Mouse (Mus musculus): ENCODE measurements around the gene Sv2c. TPM values are rescaled to one million over a fixed set of nuclear protein-coding genes. Genes with fewer than 3 reads are reported as not detected.
"Not testable (repeated sequence)": the region's sequence is repeated elsewhere in the genome, so short reads cannot be mapped to it uniquely, and the experiment has no call there.

Sv2c gene
- 1 to 10 TPM in 1 of 2 experiments, under 1 TPM in 1; 0.56 to 1.5 TPM for total RNA-seq (2021)
- long read RNA-seq, experiment 1, partial matches to known transcripts, result 0 of 1 reads
- long read RNA-seq, experiment 1, other reads (novel, unspliced or antisense), result 1 of 1 reads
- long read RNA-seq, experiment 2, full-length matches to known transcripts, result 1 of 6 reads
- long read RNA-seq, experiment 2, partial matches to known transcripts, result 4 of 6 reads
- long read RNA-seq, experiment 2, other reads (novel, unspliced or antisense), result 1 of 6 reads

DNA sequence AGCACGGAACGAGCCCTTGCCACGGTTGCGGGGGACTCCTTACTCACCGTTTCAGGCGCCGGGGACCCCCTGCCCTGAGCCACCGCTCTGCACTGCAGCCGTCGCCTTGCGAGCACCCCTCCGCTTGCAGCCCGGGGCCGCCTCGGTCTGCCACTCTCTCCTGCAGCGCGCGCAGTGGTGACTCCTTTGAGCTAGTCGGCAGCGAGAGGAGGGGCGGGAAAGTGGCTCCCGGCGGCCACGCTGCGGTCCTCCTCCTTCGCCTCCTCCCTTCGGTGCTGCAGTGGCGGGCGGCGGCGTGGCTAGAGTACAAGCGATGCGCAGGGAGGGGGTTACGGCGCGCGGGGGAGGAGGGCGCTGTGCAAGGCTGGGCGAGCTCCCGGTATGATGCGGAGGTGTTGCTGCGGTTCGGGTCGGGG, at the start of gene Sv2c:
Sv2c (minus strand) TSS at position 177 of the 416 bp plus-strand sequence.
- no peak for DNase-seq (ENCODE audit: low spot score in 2 of 2)

DNA sequence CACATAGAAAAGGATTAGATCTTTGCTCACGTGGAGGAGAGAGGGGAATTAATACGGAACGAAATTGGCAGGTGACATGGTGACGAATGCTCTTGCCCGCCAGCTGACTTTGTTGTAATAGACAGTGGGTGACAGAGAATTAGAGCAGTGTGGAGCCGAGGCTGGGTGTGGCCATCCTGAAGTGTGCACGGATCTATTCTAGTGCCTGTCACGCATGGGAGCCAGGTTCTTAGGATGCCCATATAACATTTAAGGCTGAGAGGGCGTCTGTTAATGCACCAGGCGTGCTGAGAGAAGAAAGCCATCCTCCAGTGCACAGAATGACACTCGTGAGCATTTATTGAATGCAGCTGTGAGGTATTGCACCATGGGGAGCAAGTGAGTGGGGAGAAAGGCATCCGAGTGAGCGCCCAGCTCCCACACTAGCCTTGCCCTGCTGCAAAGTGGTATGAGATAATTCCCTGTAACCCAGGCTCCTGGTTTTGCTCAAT, 48.3 kb upstream of the Sv2c start:
- no peak for DNase-seq (ENCODE audit: low spot score in 2 of 2)

DNA sequence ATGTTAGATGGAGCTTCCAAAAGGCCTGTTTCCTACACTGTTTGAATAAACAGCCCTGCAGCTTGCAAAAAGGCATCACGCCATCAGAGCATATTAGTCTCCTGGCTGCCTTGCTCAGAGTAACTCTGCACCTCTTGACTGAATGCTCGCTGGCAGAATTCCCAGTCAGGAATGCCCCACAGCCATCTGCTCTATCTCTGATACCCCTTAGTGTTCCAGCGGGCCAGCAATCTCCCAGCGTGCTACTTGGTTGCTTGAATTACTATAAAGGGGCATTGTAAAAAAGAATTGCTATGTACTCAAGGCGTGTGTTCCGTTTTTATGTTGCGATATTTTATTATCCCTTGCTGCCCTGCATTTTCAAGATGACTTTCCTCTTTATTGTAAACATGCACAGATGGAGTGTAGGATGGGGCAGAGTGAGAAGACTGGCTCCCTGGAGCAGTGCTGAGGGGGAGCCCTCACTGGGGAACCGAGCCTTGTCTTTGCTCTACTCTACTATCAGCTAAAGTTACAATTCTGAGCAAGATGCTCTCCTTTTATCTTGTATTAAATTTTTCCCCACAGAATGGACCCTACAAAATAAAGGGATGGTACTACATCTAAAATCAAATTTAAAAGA, 43.3 kb upstream of the Sv2c start:
- DNase-seq (ENCODE audit: low spot score in 2 of 2), result no peak

DNA sequence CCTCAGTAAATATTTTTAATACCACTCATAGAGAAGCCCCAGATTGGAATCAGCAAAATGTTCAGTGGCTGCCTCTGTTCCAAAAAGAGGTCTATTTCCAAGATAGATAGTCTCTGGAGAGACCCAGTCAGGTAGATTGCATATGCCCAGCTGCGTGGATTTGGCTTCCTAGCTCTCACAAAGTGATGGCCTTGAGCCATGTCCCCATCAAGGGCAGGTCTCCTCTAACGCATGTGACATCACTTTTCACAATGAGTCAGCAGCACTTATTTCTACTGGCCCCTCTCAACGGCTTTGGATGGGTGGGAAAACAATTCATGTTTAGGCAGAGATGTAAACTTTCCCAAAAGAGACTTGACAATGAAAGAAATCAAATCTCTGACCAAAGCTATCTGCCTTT, 41.3 kb upstream of the Sv2c start:
- peak in 1 of 2 experiments; percentile 11 for DNase-seq (ENCODE audit: low spot score in 2 of 2)

DNA sequence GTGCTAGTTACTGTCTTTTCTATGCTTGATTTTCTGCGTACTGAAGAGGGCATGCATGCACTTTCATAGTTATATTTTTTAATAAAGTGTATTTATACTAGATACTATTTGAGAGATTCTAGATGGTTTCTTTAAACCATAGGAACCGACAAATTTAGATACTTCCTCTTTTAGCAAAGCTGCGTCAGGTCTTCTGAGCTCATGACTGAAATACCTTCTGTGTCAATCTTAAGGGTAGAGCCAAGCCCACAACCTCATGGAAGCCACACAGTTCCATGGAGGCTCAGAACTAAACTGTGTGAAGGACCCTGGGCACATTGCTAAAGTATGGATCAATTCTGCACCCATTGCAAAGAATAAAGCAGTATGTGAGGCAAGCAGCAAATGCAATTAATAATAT, 39.9 kb upstream of the Sv2c start:
- DNase-seq (ENCODE audit: low spot score in 2 of 2), result no peak

DNA sequence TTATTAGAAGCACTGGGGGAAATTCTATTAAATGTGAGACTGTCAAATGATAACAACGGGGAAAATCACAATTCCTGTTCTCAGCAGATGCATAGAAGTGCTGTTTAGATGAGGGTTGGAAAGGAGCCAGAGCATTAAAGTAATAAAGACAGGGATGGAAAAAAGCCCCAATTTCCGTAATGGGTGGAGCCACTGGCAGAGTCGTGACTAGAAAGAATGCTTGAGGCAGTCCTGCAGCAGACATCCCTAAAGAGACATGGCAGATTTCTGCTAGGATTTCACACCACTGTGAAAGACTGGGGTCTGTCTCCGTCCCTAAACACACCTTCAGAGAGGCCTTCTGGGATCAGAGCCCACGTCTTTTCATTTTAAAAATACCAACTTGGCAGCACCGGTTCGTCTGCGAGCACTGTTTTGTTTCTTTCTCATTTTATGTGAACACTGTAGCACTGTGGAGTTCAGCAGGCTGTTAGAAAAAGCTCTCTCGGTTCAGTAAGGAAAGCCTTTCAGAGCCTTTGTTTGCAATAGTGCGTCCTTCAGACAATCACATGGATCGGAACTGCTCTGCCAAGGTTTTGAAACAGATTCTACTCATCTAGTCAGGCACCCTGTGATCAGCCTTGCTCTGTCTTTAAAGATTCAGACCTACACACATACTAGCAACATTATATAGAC, 36.8 kb upstream of the Sv2c start:
- DNase-seq (ENCODE audit: low spot score in 2 of 2), result no peak

DNA sequence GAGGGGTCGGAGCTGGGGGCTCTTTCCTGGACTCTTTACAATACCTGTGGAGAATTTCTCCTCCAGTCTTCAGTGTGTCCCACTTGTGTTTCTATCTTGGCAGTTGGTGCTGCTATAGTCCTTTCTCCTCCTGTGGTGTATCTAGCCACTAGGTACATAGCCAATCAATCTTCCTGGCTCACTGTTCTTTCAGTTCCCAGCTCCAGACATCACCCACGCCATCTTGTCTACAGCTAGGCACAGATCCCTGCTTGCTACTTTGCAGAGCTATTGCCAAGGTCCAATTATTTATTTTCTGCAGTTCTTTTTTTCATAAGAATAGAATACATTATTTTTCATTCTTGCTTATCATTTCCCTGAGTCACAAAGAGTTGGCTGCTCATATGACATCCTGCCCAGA, 34.2 kb upstream of the Sv2c start:
- DNase-seq (ENCODE audit: low spot score in 2 of 2), result no peak

DNA sequence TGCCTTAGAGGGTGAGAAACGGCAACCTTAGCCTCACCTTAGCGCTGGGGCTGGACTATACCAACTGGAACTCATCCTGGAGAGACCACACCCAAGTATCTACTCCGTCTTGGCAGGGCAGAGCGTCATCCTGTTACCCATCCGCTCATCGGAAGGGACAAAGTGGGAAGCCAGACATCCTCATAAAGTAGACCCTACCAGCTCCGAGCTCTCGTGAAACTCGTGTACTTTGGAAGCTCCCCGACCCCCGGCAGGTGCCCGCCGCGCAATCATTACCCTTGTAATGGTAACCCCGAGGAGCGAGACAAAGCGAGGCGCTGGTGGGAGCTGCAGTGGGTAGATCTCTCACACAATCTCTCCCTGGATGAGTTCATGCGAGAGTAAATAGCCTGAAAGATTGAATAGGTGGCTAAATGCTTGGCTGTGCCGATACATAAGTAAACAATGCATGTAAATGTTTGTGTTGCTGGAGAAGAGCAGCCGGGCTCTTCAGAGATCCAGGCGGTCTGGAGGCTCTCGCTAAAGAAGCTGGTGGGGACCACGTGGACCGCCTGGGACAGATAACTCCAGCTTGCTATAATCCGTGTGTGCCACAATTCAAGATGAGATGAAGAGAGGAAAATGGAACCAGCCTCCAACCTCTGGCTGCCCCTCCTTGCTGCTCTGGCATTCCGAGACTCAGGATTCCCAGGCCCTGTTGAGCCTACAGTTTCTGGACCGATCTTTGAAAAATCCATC, 1.2 kb upstream of the Sv2c start:
- DNase-seq (ENCODE audit: low spot score in 2 of 2), result no peak

DNA sequence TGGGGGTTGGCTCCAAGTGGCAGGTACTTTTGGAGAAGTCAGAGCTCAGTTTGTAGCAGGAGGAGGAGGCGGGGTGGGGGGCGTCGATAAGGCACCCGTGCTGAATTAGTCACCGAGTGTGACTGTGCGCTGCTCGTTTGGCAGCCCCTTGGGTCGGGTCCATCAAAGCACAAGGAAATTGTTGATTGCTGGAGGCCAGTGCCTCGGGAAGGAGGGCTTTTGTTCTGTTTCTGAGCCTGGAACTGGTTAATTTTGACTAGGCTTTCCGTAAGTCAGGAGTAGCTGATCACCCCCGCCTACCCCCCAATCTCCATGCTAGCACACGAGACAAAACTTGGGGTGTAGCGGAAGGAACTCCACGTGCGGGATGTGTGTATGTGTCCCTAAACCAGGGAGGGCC, 456 bp upstream of the Sv2c start:
- DNase-seq (ENCODE audit: low spot score in 2 of 2), result no peak

DNA sequence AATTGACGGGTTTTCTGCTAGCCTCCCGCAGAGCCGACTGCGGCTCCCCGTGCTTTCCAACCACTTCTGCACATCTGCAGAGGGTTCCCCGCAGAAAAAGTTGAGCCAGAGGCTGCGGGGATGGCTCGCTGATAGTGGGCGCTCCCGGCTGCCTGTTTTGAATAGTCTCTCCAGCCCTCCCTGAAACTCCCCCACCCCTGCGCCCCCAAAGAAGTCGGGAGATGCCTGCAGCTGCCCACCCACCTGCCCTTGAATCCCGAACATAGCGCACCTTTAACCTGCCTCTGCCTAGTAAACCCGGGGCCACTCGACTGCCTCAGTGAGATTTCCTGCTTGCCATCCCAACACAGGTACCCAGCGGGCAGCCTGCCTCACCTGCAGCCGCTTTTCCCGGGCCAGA, 466 bp downstream of the Sv2c start:
- DNase-seq (ENCODE audit: low spot score in 2 of 2), result no peak

DNA sequence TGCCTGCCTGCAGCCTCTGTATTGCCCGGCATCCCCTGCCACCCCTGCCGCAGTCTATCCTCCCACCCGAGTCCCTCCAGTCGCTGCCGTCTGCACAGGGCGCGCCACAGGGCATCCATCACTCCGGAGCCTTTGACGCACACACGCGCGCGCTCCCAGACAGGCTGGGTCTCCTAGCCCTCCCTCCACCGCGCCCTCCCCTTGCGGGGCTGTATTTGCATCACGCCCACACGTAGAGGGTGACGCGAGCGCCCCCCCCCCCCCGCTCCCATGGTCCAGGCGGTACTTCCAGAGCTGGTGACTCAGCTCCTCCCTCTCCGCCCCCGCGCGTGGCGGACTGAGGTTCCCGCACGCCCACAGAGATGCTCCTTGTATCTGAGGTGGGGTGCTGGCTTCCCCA, 1.3 kb downstream of the Sv2c start:
- DNase-seq (ENCODE audit: low spot score in 2 of 2), result peak in 1 of 2 experiments; percentile 26

DNA sequence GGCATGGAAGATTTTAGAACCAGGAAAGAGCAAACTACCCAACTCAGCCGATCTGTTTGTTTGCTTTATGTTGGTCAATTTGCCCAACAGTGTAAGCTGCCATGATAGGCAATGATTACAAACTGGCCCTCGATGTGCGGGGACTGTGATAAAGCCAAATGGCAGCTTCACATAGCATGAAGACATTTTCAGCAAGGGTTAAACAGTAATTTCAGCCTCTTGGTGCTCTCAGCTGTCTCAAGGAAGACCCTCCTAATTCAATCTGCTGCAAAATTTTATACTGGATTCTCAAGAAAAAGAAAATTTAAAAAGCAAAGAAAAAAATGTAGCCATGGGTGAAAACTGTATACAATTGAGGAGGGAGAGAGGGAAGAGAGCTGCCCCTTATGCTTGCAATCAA, 3.3 kb downstream of the Sv2c start:
- DNase-seq (ENCODE audit: low spot score in 2 of 2), result no peak

DNA sequence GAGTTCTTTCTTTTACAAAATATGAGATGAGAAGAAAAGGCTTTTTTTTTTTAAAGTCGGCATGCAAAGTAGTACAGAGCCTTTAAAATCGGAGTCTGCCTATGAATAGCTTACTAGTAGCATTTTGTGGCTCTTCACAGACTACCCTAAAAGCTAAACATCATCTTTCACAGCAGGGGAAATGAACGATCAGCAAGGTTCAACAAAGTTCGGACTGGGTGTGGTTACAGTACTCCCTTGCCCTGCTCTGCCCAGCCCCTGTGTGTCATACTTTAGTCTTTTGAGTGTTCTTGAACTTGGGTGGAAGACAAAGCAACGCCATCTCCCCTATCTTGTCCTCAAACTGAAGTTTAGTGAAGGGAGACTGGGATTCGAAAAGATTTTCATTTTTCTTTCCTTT, 5.7 kb downstream of the Sv2c start:
- no peak for DNase-seq (ENCODE audit: low spot score in 2 of 2)

DNA sequence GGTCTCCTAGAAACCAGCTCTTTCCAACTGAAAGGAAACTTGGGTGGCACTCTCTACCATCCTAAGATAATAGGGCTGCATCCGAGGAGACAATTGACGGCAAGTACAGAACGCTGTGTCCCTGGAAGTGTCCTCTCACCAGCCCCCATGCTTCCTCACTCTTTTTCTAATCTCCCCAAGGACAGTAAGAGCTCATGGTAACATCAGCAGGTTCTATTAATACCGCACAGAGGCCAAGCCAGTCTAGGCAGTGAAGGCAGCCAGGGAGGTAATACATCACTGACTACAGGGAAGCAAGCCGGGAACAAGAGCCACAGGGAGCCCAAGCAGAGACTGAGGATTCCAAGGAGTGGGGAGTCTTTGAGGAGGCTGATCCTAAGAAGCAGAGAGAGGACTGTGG, 7.4 kb downstream of the Sv2c start:
- no peak for DNase-seq (ENCODE audit: low spot score in 2 of 2)

DNA sequence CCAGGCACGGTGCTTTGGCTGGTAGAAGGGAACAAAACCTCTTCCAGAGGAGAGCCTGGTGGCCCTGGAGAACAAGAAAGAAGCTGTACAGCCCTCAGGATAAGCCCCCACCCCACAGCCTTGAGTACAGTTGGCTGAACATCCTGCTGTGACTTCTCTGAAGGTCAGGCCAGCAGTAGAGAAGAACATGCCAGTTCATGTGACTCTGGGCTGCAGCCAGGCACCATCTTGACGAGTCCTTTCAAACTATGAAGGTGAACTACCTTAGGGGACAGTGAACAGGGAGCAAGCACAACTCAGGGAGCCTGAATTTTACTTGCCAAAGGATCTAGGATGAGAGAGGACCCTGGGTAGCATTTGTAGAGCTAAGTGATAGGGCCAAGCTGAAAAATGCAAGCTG, 19.7 kb downstream of the Sv2c start:
- DNase-seq (ENCODE audit: low spot score in 2 of 2), result no peak

DNA sequence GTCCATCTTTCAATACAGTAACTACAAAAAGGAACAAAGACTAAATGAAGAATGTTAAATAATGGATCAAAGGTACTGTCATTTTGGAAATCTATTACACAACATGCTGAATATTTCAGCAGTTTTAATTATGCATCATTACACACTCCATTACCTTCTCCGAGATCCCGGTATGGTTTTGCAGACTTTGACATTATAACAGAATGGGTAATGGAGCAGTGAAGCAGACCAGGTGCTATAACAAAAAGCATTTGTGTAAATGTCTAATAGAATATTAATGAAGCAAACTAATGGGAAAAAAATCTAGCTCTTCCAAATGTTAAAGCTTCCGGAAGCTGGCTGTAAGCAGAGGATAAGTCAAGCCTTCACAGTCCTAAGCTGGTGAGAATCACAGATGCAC, 21.6 kb downstream of the Sv2c start:
- no peak for DNase-seq (ENCODE audit: low spot score in 2 of 2)

DNA sequence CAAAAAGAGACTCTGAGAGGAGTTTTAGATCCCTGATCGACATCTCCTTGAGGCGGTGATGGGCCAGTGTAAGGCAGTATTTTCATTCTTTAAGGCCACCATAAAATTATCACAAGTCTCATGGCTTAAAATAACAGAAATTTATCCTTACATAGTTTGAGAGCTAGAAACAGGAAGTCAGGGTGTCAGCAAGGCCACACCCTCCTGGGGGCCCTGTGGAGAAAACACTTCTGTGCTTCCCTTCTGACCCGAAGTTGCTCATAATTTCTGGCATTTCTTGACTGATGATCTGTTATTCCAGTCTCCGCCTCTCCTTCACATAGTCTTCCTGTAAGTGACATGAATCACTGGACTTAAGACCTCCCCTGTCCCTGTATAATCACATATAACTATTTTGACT, 26.0 kb downstream of the Sv2c start:
- DNase-seq (ENCODE audit: low spot score in 2 of 2), result no peak

DNA sequence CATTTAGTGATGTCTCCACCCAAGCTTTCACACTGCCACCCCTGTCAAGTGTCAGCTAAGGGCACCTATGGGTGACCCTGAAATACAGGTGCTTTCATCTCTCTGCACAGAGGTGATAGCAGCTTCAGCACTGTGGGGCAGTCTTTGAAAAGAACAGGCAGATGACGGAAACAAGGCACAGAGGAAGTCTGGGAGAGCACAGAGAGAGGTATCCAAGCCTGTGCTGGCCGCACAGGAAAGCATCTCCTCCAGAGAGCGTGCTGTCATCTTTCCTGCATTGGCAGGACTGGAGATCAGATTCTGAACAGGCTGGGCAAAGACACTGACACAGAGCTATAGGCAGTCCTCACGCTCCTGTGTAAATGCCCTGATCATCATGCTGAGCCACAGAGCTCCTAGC, 41.4 kb downstream of the Sv2c start:
- DNase-seq (ENCODE audit: low spot score in 2 of 2), result no peak

DNA sequence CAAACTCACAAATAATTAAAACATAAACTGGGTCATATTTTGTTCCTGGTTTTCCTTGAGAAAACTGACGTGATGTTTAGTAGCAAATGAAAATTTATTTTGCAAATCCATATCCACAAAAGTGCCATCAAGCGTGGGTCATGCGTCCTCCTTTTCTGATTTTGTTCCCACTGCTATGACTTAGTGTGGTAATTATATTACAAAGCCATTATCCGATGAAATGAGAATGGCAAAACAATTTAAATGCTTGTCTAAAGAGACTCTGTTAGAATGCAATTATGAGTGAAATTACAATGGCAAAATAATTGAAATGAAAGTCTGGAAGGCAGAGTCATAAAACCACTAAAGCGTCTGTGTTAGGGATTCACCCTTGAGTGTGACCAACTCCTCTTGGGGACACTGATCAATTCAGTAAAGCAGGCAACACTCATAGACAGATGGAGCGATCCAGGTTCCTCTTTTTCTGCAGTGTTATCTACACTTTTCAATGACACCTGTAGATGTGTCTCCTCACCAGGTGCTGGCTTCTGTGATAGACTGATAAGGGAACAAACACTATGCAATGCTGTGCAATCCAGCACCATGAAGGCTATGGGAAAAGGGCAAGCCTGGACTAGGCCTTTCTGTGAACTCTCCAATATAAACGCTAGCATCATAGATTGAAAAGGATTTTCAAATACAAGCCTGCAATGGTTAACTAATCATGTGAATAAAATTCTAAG, 46.6 kb downstream of the Sv2c start:
- no peak for DNase-seq (ENCODE audit: low spot score in 2 of 2)

DNA sequence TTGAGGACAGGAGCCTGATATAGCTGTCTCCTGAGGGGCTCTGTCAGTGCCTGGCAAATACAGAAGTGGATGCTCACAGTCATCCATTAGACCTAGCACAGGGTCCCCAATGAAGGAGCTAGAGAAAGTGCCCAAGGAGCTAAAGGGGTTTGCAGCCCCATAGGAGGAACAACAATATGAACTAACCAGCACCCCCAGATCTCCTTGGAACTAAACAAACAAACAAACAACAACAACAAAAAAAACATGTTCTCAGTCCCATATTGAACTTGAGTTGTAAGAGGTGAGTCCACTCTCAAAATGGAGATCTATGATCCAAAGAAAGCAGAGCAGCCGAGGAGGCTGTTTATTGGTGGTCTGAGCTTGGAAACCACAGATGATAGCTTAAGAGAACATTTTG, 50.6 kb downstream of the Sv2c start, which contains the start of gene Gm17190:
Gm17190 (plus strand) TSS at position 301 of the 400 bp plus-strand sequence.
- not testable (repeated sequence) for DNase-seq (ENCODE audit: low spot score in 2 of 2)

DNA sequence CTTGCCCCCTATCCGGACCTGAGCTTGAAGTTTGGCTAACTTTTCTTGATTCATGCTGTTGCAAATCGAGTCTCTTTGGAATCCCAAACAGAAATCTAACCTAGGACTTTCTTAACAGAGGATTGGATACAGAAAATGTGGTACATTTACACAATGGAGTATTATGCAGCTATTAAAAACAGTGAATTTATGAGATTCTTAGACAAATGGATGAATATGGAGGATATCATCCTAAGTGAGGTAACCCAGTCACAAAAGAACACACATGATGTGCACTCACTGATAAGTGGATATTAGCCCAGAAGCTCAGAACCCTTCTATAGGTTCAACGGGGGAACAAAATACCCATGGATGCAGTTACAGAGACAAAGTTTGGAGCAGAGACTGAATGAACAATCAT, 51.1 kb downstream of the Sv2c start, which contains the start of gene Gm20075:
Gm20075 (minus strand) TSS at position 101 of the 400 bp plus-strand sequence.
- not testable (repeated sequence) for DNase-seq (ENCODE audit: low spot score in 2 of 2)
